Mouse (Mus musculus): Measurements from ENCODE around the gene Slc25a45. TPM values are rescaled to one million over a fixed set of nuclear protein-coding genes. Genes with fewer than 3 reads are reported as not detected.

Gene Slc25a45
- polyA plus RNA-seq (2016; fragmentation: Nextera tagmentation; extraction: Ambion mirVana), result 2.0 and 2.2 TPM in 2 replicates

- no peak within 1 kb of the TSS for H3K4me3 ChIP-seq
- H3K9ac ChIP-seq, result peak within 1 kb of the TSS; percentile 3; the same call in 1 of the 2 replicates
- peaks cover 20% of the 10 kb centered on the region for H3K4me1 ChIP-seq
- no peaks in the 10 kb centered on the region for H3K27me3 ChIP-seq
- 0 out of 2 replicates have a peak within 1 kb of the TSS, but pooled peaks have one; percentile 24 for H3K27ac ChIP-seq
- 48% methylated on average over 15 of the region's 15 CpGs for WGBS
- no peaks in the 10 kb centered on the region; the same call in 1 of the 2 replicates for H3K36me3 ChIP-seq
- peak; percentile 46; the same call in 1 of the 2 replicates for ATAC-seq (ENCODE audit: low FRiP score)
- 0 out of 2 replicates have a peak within 1 kb of the TSS, but pooled peaks have one; percentile 7 for H3K4me2 ChIP-seq (replicated peaks)
- H3K9me3 ChIP-seq (replicated peaks), result no peaks in the 10 kb centered on the region
Observed at GRCm38 (mm10) chr19:5877618-5878361, at the start of gene Slc25a45. TSS of gene Slc25a45 (plus strand) at chr19:5877808.

- H3K36me3 ChIP-seq, result no peaks in the 10 kb centered on the region
- no peak overlapping the region for H3K4me3 ChIP-seq
- H3K4me1 ChIP-seq, result peaks cover 8% of the 10 kb centered on the region
- H3K9ac ChIP-seq, result no peak overlapping the region
- ATAC-seq (ENCODE audit: low FRiP score), result no peak
- no peaks in the 10 kb centered on the region for H3K9me3 ChIP-seq (replicated peaks)
- no peak overlapping the region for H3K4me2 ChIP-seq (replicated peaks)
- 91% methylated on average over 3 of the region's 3 CpGs for WGBS
- no peak overlapping the region for H3K27ac ChIP-seq
- no peaks in the 10 kb centered on the region for H3K27me3 ChIP-seq
Observed at GRCm38 (mm10) chr19:5828155-5828554, 49.5 kb upstream of the Slc25a45 start.

- ATAC-seq (ENCODE audit: low FRiP score), result no peak
- no peaks in the 10 kb centered on the region for H3K36me3 ChIP-seq
- WGBS, result 93% methylated on average over 7 of the region's 7 CpGs
Observed at GRCm38 (mm10) chr19:5828905-5829304, 48.7 kb upstream of the Slc25a45 start.

GRCm38 (mm10) chr19:5829958-5830615 lies 47.5 kb upstream of the Slc25a45 start:
- Histone ChIP-seq H3K27me3 (no peaks in the 10 kb centered on the region), H3K27ac (no peak overlapping the region), H3K4me3 (no peak overlapping the region), H3K9me3 (replicated peaks) (no peaks in the 10 kb centered on the region), H3K4me1 (no peaks in the 10 kb centered on the region; the same call in 1 of the 2 replicates), H3K4me2 (replicated peaks) (no peak overlapping the region), H3K36me3 (no peaks in the 10 kb centered on the region), H3K9ac (no peak overlapping the region)
- WGBS, result 76% methylated on average over 19 of the region's 19 CpGs
- no peak for ATAC-seq (ENCODE audit: low FRiP score)

More at GRCm38 (mm10) chr19:5828905-5829304, 48.7 kb upstream of the Slc25a45 start:
- H3K9me3 ChIP-seq (replicated peaks), result no peaks in the 10 kb centered on the region
- peaks cover 4% of the 10 kb centered on the region for H3K4me1 ChIP-seq
- no peak overlapping the region for H3K4me3 ChIP-seq
- no peaks in the 10 kb centered on the region for H3K27me3 ChIP-seq
- no peak overlapping the region for H3K9ac ChIP-seq
- no peak overlapping the region for H3K4me2 ChIP-seq (replicated peaks)
- H3K27ac ChIP-seq, result no peak overlapping the region

GRCm38 (mm10) chr19:5830776-5831175 lies 46.8 kb upstream of the Slc25a45 start:
- Histone ChIP-seq H3K36me3 (no peaks in the 10 kb centered on the region), H3K4me1 (no peaks in the 10 kb centered on the region; the same call in 1 of the 2 replicates), H3K4me2 (replicated peaks) (no peak overlapping the region), H3K27me3 (no peaks in the 10 kb centered on the region), H3K27ac (no peak overlapping the region), H3K9me3 (replicated peaks) (no peaks in the 10 kb centered on the region), H3K4me3 (no peak overlapping the region), H3K9ac (no peak overlapping the region)
- ATAC-seq (ENCODE audit: low FRiP score), result no peak
- whole genome bisulfite sequencing, result 94% methylated on average over 7 of the region's 7 CpGs

GRCm38 (mm10) chr19:5831224-5831957 lies 46.2 kb upstream of the Slc25a45 start:
- Histone ChIP-seq H3K4me2 (replicated peaks) (no peak overlapping the region), H3K4me3 (no peak overlapping the region), H3K9me3 (replicated peaks) (no peaks in the 10 kb centered on the region), H3K27ac (no peak overlapping the region), H3K36me3 (no peaks in the 10 kb centered on the region), H3K9ac (no peak overlapping the region), H3K27me3 (no peaks in the 10 kb centered on the region), H3K4me1 (no peaks in the 10 kb centered on the region; the same call in 1 of the 2 replicates)
- no peak for ATAC-seq (ENCODE audit: low FRiP score)
- WGBS, result 89% methylated on average over 11 of the region's 11 CpGs

- Histone ChIP-seq H3K36me3 (no peaks in the 10 kb centered on the region), H3K9ac (no peak overlapping the region), H3K4me3 (no peak overlapping the region), H3K27ac (no peak overlapping the region), H3K4me1 (no peaks in the 10 kb centered on the region; the same call in 1 of the 2 replicates), H3K9me3 (replicated peaks) (no peaks in the 10 kb centered on the region), H3K4me2 (replicated peaks) (no peak overlapping the region), H3K27me3 (no peaks in the 10 kb centered on the region)
- 86% methylated on average over 4 of the region's 4 CpGs for WGBS
- no peak for ATAC-seq (ENCODE audit: low FRiP score)
Observed at GRCm38 (mm10) chr19:5831958-5832320, 45.7 kb upstream of the Slc25a45 start.

GRCm38 (mm10) chr19:5832326-5832725 lies 45.3 kb upstream of the Slc25a45 start:
- H3K4me3 ChIP-seq, result no peak overlapping the region
- H3K27me3 ChIP-seq, result no peaks in the 10 kb centered on the region
- H3K9me3 ChIP-seq (replicated peaks), result no peaks in the 10 kb centered on the region
- no peak for ATAC-seq (ENCODE audit: low FRiP score)
- no peak overlapping the region for H3K9ac ChIP-seq
- no peak overlapping the region for H3K4me2 ChIP-seq (replicated peaks)
- no peak overlapping the region for H3K27ac ChIP-seq
- H3K4me1 ChIP-seq, result no peaks in the 10 kb centered on the region; the same call in 1 of the 2 replicates
- no peaks in the 10 kb centered on the region for H3K36me3 ChIP-seq
- 77% methylated on average over 6 of the region's 6 CpGs for WGBS

GRCm38 (mm10) chr19:5833287-5834100 lies 44.1 kb upstream of the Slc25a45 start:
- no peak overlapping the region for H3K4me3 ChIP-seq
- 90% methylated on average over 10 of the region's 10 CpGs for WGBS
- no peak for ATAC-seq (ENCODE audit: low FRiP score)
- no peaks in the 10 kb centered on the region for H3K36me3 ChIP-seq
- H3K9me3 ChIP-seq (replicated peaks), result no peaks in the 10 kb centered on the region
- no peaks in the 10 kb centered on the region for H3K27me3 ChIP-seq
- no peak overlapping the region for H3K4me2 ChIP-seq (replicated peaks)
- no peak overlapping the region for H3K9ac ChIP-seq
- H3K27ac ChIP-seq, result no peak overlapping the region
- H3K4me1 ChIP-seq, result no peaks in the 10 kb centered on the region; the same call in 1 of the 2 replicates

- WGBS, result 91% methylated on average over 12 of the region's 12 CpGs
- no peak overlapping the region for H3K4me2 ChIP-seq (replicated peaks)
- H3K36me3 ChIP-seq, result no peaks in the 10 kb centered on the region
- no peaks in the 10 kb centered on the region; the same call in 1 of the 2 replicates for H3K4me1 ChIP-seq
- H3K4me3 ChIP-seq, result no peak overlapping the region
- no peaks in the 10 kb centered on the region for H3K27me3 ChIP-seq
- no peak for ATAC-seq (ENCODE audit: low FRiP score)
- H3K9ac ChIP-seq, result no peak overlapping the region
- H3K27ac ChIP-seq, result no peak overlapping the region
- no peaks in the 10 kb centered on the region for H3K9me3 ChIP-seq (replicated peaks)
Observed at GRCm38 (mm10) chr19:5834260-5834925, 43.2 kb upstream of the Slc25a45 start.

All from hindbrain, embryonic 12.5 days (tissue).